Mouse (Mus musculus): Measurements from ENCODE around the gene Ryr2. TPM values are rescaled to one million over a fixed set of nuclear protein-coding genes. Genes with fewer than 3 reads are reported as not detected.

The Ryr2 gene
- polyA plus RNA-seq, 1 experiment, result not detected

GRCm38 (mm10) chr13:11836304-11837078 is 270.3 kb downstream of the Ryr2 start:
- TF ChIP-seq GATA1 (IDR thresholded peaks at IDR 0.05; ENCODE audit: low read length), result peak; percentile 71

- TF ChIP-seq GATA1 (IDR thresholded peaks at IDR 0.05; ENCODE audit: low read length), result no peak
Measured at GRCm38 (mm10) chr13:11831210-11831609, 275.5 kb downstream of the Ryr2 start.

GRCm38 (mm10) chr13:11825563-11826226 is 281.1 kb downstream of the Ryr2 start:
- TF ChIP-seq GATA1 (IDR thresholded peaks at IDR 0.05; ENCODE audit: low read length), result no peak

GRCm38 (mm10) chr13:11818723-11819122 is 288.0 kb downstream of the Ryr2 start:
- no peak for TF ChIP-seq GATA1 (IDR thresholded peaks at IDR 0.05; ENCODE audit: low read length)

GRCm38 (mm10) chr13:11792536-11792935 is 314.2 kb downstream of the Ryr2 start:
- TF ChIP-seq GATA1 (IDR thresholded peaks at IDR 0.05; ENCODE audit: low read length), result no peak

- no peak for TF ChIP-seq GATA1 (IDR thresholded peaks at IDR 0.05; ENCODE audit: low read length)
Measured at GRCm38 (mm10) chr13:11790536-11790935, 316.2 kb downstream of the Ryr2 start.

- TF ChIP-seq GATA1 (IDR thresholded peaks at IDR 0.05; ENCODE audit: low read length), result no peak
Measured at GRCm38 (mm10) chr13:11782411-11783155, 324.2 kb downstream of the Ryr2 start.

- TF ChIP-seq GATA1 (IDR thresholded peaks at IDR 0.05; ENCODE audit: low read length), result no peak
Measured at GRCm38 (mm10) chr13:11781065-11781464, 325.7 kb downstream of the Ryr2 start.

GRCm38 (mm10) chr13:11777726-11778125 is 329.0 kb downstream of the Ryr2 start:
- TF ChIP-seq GATA1 (IDR thresholded peaks at IDR 0.05; ENCODE audit: low read length), result no peak

GRCm38 (mm10) chr13:11772173-11772572 is 334.6 kb downstream of the Ryr2 start:
- TF ChIP-seq GATA1 (IDR thresholded peaks at IDR 0.05; ENCODE audit: low read length), result no peak

- TF ChIP-seq GATA1 (IDR thresholded peaks at IDR 0.05; ENCODE audit: low read length), result no peak
Measured at GRCm38 (mm10) chr13:11766899-11767298, 339.8 kb downstream of the Ryr2 start.

- TF ChIP-seq GATA1 (IDR thresholded peaks at IDR 0.05; ENCODE audit: low read length), result no peak
Measured at GRCm38 (mm10) chr13:11763925-11764324, 342.8 kb downstream of the Ryr2 start.

GRCm38 (mm10) chr13:11763104-11763503 is 343.6 kb downstream of the Ryr2 start:
- TF ChIP-seq GATA1 (IDR thresholded peaks at IDR 0.05; ENCODE audit: low read length), result no peak

GRCm38 (mm10) chr13:11757894-11758293 is 348.9 kb downstream of the Ryr2 start:
- TF ChIP-seq GATA1 (IDR thresholded peaks at IDR 0.05; ENCODE audit: low read length), result no peak

- TF ChIP-seq GATA1 (IDR thresholded peaks at IDR 0.05; ENCODE audit: low read length), result no peak
Measured at GRCm38 (mm10) chr13:11745479-11745878, 361.3 kb downstream of the Ryr2 start.

GRCm38 (mm10) chr13:11738211-11738610 is 368.5 kb downstream of the Ryr2 start:
- no peak for TF ChIP-seq GATA1 (IDR thresholded peaks at IDR 0.05; ENCODE audit: low read length)

All from G1E-ER4 (cell line).